Mouse (Mus musculus) erythroblast, embryonic 14.5 days (primary cell): ENCODE results near the gene Zfp384. TPM values are rescaled to one million over a fixed set of nuclear protein-coding genes. Genes with fewer than 3 reads are reported as not detected.

ENCODE experiments used
- H3K27me3 ChIP-seq: 2 replicates; pipeline ENCODE4 v1.6.1; 2012; ENCODE audit warnings: inconsistent platforms; ENCODE audit not compliant: control insufficient read depth
- H3K36me3 ChIP-seq: 2 replicates; pipeline ENCODE4 v1.6.1; 2012; ENCODE audit warnings: mild to moderate bottlenecking, inconsistent platforms; ENCODE audit not compliant: control insufficient read depth
- H3K4me1 ChIP-seq: 2 replicates; pipeline ENCODE4 v1.6.1; 2012; ENCODE audit warnings: inconsistent platforms; ENCODE audit not compliant: control insufficient read depth
- H3K4me3 ChIP-seq: replicated peaks from 2 replicates; pipeline ENCODE3; 2012; ENCODE audit warnings: moderate library complexity, mild to moderate bottlenecking, inconsistent platforms
- H3K9me3 ChIP-seq: 2 replicates; pipeline ENCODE4 v1.6.1; 2012; ENCODE audit warnings: low read length, inconsistent platforms, mixed read lengths; ENCODE audit not compliant: control insufficient read depth
- GATA1 ChIP-seq: IDR thresholded peaks from 2 replicates; pipeline ENCODE4 v1.6.1; 2012; ENCODE audit warnings: low read length, inconsistent platforms, mixed read lengths
- TAL1 ChIP-seq: IDR thresholded peaks from 3 replicates; pipeline ENCODE4 v1.6.1; 2012; ENCODE audit warnings: low read length, inconsistent platforms, mixed read lengths
- polyA plus RNA-seq: library from polyadenylated mRNA; stranded (reverse); fragments of >175 nt; gene quantifications from 2 replicates; pipeline ENCODE4 v1.2.3, GENCODE M21; 2012

The Zfp384 gene
- polyA plus RNA-seq, result 3.9 and 4.2 TPM in 2 replicates

- Histone ChIP-seq H3K4me3 (peak within 1 kb of the TSS; percentile 93), H3K4me1 (peaks cover 38% of the 10 kb centered on the region)
- TF ChIP-seq GATA1 (no peak), TAL1 (no peak)
Measured at GRCm38 (mm10) chr6:125009129-125009180, at the start of gene Zfp384. Gene Zfp384, plus strand, starts transcription at chr6:125009145.

GRCm38 (mm10) chr6:124959960-124960359, 49.0 kb upstream of the Zfp384 start:
- Histone ChIP-seq H3K4me3 (no peak overlapping the region), H3K36me3 (peaks cover 57% of the 10 kb centered on the region), H3K4me1 (peaks cover 13% of the 10 kb centered on the region), H3K27me3 (no peaks in the 10 kb centered on the region), H3K9me3 (no peaks in the 10 kb centered on the region)
- TF ChIP-seq GATA1, result no peak
- no peak for TF ChIP-seq TAL1

More at GRCm38 (mm10) chr6:125009129-125009180, at the start of gene Zfp384:
- Histone ChIP-seq H3K36me3 (peaks cover 38% of the 10 kb centered on the region), H3K9me3 (no peaks in the 10 kb centered on the region), H3K27me3 (peaks cover 5% of the 10 kb centered on the region)

GRCm38 (mm10) chr6:124961021-124961420, 47.9 kb upstream of the Zfp384 start:
- Histone ChIP-seq H3K36me3 (peaks cover 53% of the 10 kb centered on the region), H3K9me3 (no peaks in the 10 kb centered on the region), H3K4me3 (no peak overlapping the region), H3K27me3 (no peaks in the 10 kb centered on the region), H3K4me1 (peaks cover 20% of the 10 kb centered on the region)
- TF ChIP-seq GATA1 (no peak), TAL1 (no peak)

DNA sequence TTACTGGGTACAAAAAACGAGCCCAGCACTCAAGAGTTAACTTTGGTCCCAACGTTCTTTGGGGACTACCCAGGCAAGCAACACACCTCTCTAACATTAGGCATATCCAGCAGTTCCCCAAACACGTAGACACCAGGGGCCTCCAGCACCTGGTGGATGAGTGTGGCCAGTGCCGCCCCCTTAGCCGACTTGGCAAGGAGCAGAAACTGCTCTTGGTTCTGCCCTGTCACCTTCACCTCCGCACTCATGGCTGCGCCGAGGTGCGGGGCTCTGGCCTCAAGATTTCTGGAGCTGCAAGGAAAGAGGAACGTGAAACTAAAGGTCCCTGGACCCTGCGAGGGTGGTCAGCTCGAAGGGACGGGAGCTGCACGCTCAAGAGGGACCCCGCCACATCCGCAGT, 44.3 kb upstream of the Zfp384 start:
- Histone ChIP-seq H3K36me3 (peaks cover 38% of the 10 kb centered on the region), H3K9me3 (peaks cover 2% of the 10 kb centered on the region; the same call in 1 of the 2 replicates), H3K4me3 (peak overlapping the region; percentile 85), H3K4me1 (peaks cover 26% of the 10 kb centered on the region), H3K27me3 (no peaks in the 10 kb centered on the region)
- TF ChIP-seq TAL1, result no peak
- TF ChIP-seq GATA1, result no peak

- Histone ChIP-seq H3K9me3 (peaks cover 2% of the 10 kb centered on the region; the same call in 1 of the 2 replicates), H3K4me1 (peaks cover 26% of the 10 kb centered on the region), H3K27me3 (0 out of 2 replicates have a peak, but pooled peaks cover under 1% of the 10 kb centered on the region), H3K36me3 (peaks cover 33% of the 10 kb centered on the region), H3K4me3 (peak within 1 kb of the TSS; percentile 85)
- no peak for TF ChIP-seq GATA1
- TF ChIP-seq TAL1, result no peak
Measured at GRCm38 (mm10) chr6:124965088-124965719, 43.7 kb upstream of the Zfp384 start, which contains the start of gene Cops7a. Gene Cops7a, minus strand, starts transcription at chr6:124965538.

- Histone ChIP-seq H3K4me3 (peak overlapping the region; percentile 85), H3K9me3 (peaks cover 2% of the 10 kb centered on the region; the same call in 1 of the 2 replicates), H3K27me3 (peaks cover 5% of the 10 kb centered on the region; the same call in 1 of the 2 replicates), H3K4me1 (peaks cover 26% of the 10 kb centered on the region), H3K36me3 (peaks cover 27% of the 10 kb centered on the region)
- TF ChIP-seq GATA1 (no peak), TAL1 (no peak)
Measured at GRCm38 (mm10) chr6:124965747-124966146, 43.2 kb upstream of the Zfp384 start.

DNA sequence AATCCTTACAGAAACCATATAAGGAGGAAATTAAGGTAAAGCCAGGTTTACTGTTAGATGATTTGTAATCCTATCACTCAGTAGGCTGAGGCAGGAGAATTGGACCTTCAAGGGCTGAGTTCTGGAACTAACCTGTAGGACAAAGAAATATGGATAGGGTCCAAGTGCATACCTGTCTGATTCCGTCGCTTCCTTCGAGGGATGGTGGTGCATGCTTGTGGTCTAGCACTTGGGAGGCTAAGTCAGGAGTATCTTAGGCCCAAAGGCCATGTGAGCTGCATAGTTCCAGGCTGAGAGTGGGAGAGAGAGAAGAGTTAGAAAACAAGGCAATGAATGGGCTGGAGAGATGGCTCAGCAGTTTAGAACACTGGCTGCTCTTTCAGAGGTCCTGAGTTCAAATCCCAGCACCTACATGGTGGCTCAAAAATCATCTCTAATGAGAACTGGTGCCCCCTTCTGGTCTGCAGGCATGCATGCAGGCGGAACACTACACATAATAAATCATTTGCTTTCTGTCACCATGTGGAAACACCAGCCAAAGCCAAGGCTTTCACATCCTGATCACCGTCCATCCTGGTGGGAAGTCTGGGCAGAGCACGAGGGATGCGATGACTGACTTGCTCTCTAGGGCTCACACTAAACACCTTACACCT, 42.4 kb upstream of the Zfp384 start:
- Histone ChIP-seq H3K27me3 (peaks cover 5% of the 10 kb centered on the region; the same call in 1 of the 2 replicates), H3K9me3 (peaks cover 2% of the 10 kb centered on the region; the same call in 1 of the 2 replicates), H3K4me3 (peak overlapping the region; percentile 85), H3K4me1 (peaks cover 26% of the 10 kb centered on the region), H3K36me3 (peaks cover 19% of the 10 kb centered on the region)
- TF ChIP-seq TAL1 (no peak), GATA1 (no peak)

DNA sequence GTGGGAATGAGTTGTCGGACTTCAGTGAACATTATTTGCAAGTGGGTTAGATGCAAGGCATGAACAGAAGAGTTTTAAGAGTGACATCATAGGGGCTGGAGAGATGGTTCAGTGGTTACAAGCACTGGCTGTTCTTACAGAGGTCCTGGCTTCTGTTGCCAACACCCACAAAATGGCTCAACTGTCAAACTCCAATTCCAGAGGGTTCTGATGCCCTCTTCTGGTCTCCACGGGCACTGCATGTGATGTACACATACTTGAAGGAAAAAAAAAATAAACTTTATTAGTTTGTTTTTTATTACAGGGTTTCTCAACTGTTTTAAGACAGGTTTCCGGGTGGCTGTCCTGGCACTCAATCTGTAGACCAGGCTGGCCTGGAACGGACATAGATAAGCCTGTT, 41.2 kb upstream of the Zfp384 start:
- Histone ChIP-seq H3K9me3 (peaks cover 2% of the 10 kb centered on the region; the same call in 1 of the 2 replicates), H3K36me3 (peaks cover 11% of the 10 kb centered on the region), H3K4me1 (peaks cover 26% of the 10 kb centered on the region), H3K27me3 (peaks cover 5% of the 10 kb centered on the region; the same call in 1 of the 2 replicates), H3K4me3 (no peak overlapping the region)
- TF ChIP-seq TAL1, result no peak

GRCm38 (mm10) chr6:124992241-124992640, 16.7 kb upstream of the Zfp384 start:
- peaks cover 74% of the 10 kb centered on the region for H3K27me3 ChIP-seq
- TF ChIP-seq GATA1 (no peak), TAL1 (no peak)
- H3K9me3 ChIP-seq, result peaks cover 21% of the 10 kb centered on the region
- H3K36me3 ChIP-seq, result peaks cover 2% of the 10 kb centered on the region; the same call in 1 of the 2 replicates
- H3K4me1 ChIP-seq, result peaks cover 8% of the 10 kb centered on the region
- no peak overlapping the region for H3K4me3 ChIP-seq

DNA sequence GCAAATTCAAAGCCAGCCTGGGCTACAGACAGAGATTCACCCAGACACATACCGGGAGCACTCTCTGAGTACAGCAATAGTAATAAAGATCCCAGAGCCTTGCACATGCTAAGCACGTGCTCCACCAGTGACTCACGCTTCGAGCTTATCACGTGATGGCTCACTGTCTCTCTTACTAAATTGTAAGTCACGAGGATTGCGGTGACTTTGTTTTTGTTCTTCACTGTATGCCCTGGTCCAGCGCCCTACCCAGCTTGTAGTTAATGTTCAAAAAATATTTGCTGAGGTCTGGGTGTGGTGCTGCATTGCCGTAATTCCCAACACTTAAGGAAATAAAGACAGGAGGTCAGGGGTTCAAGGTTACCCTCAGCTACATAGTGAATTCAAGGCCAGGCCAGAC, 15.6 kb upstream of the Zfp384 start:
- Histone ChIP-seq H3K27me3 (peaks cover 82% of the 10 kb centered on the region), H3K36me3 (peaks cover 2% of the 10 kb centered on the region; the same call in 1 of the 2 replicates)
- no peak for TF ChIP-seq GATA1

More for the DNA sequence above, 15.6 kb upstream of the Zfp384 start:
- Histone ChIP-seq H3K9me3 (peaks cover 23% of the 10 kb centered on the region), H3K4me3 (no peak overlapping the region), H3K4me1 (peaks cover 10% of the 10 kb centered on the region)
